Mouse (Mus musculus) fibroblast of lung, adult 2 months (primary cell): ENCODE results near the gene Atxn1.

Experiments used
- DNase-seq: peaks from one replicate; pipeline ENCODE4 v3.0.0-alpha.2; 2011; ENCODE audit warnings: low read depth

Gene Atxn1

DNA sequence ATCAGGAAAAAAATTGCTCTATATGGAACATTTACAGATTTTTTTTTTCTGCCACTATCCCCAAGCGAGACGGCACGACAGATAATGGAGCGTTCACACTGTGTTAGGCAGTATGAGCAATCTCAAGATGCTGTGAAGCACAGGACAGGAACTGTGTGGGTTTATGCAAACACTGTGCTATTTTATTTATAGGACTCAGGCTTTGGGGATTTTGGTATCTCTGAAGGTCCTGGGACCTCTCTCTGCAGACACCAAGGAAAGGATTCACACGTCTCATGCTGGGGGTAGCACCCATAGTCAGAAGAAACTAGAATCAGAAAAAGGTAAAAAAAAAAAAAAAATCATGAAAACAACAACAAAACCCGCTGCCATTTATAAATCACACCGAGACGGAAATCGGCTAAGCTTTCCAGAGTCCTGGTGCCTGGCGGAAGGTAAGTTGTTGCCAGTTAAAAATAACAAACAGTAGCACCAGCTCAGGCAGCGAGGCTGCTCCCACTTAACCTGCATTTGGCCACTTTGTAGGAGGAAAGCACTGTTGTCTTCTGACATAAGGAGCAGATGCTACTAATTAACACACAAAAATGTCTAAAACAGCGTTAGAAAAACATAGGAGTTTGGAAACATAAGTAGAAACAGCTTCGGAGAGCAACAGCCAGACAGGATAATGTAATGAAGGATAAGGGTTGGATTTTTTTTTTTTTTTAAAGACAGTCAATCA, 102.8 kb downstream of the Atxn1 start:
- DNase-seq = no peak

DNA sequence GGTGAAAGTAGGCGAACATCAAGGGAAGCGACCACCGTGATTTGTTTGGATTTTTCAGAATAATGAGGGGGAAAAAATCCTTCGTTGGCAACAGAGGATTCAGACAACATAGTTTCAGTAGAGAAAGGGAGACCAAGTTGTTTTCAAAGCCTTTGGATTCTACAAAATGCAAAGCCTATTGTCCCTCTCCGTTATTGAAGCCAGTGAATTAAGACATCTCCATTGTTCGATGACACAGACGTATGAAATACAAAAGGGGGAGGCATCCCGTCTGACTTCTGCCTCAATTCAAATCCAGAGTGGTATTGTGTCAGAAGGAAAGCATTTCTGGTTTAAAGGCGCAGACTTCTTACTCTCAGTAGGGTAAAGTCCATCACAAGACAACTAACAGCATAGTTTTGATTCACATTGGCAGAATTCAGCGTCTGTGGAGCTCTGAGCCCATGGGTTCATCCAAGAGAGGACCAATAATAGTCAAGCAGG, 103.7 kb downstream of the Atxn1 start:
- DNase-seq = no peak

- DNase-seq = no peak
These were observed 105.6 kb downstream of the Atxn1 start for GRCm38 (mm10) chr13:45859081-45859709.

DNA sequence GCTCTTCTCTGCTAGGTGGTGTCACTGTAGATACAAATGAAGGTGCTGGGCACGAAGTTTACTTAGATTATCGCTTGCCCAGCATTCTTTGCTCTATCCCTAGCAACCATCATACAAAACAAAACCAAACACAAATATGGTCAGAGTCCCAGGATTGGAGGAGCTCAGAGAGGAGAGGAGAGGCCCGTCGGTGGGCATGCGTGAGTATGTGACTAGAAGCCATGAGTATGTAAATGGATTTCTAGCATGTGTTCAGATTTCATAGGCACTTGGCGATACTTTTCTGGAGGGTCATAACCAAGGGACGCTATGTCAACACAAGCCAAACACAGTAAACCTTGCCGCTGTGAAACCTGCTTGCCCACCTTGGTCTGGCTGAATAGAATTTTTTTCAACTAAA, 107.4 kb downstream of the Atxn1 start:
- no peak for DNase-seq

- DNase-seq = no peak
These were observed 110.3 kb downstream of the Atxn1 start for GRCm38 (mm10) chr13:45854531-45854930.

DNA sequence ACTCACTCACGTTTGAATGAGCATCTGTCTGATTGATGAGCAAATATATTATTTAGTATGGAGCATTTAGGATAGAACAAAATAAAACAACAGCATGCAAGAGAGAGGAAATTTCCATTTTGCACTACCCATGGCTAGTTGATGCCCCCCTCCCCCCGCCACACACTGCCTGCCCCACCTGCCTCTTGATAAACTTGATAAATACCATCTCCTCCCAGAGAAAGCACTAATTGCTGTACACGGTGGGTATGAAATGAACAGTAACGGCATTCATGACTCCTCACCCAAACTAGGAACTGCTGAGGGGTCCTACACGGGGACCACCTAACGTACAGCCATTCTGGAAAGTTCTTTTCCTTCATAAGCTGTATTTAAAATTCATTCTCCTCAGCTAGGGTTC, 111.1 kb downstream of the Atxn1 start:
- no peak for DNase-seq

GRCm38 (mm10) chr13:45852288-45852687, 112.5 kb downstream of the Atxn1 start:
- no peak for DNase-seq

DNA sequence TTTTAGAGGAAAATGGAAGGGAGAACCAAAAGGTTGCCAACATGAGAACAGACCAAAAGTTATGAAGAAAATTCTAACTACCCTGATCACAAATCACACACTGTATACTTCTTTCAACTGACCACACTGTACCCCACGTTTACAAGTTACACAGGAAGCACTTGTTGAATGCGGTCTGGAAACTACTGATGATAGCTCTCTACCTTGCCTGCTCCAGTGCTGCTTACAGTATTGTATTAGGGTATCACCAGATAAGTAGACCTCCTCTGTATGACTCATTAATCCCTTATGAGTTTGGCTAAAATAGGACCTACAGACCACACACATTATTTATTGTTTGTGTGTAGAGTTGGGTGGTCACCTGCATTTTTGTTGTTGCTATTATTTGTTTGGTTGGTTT, 113.1 kb downstream of the Atxn1 start:
- DNase-seq = no peak

- DNase-seq = no peak
These were observed 113.7 kb downstream of the Atxn1 start for GRCm38 (mm10) chr13:45851156-45851555.

DNA sequence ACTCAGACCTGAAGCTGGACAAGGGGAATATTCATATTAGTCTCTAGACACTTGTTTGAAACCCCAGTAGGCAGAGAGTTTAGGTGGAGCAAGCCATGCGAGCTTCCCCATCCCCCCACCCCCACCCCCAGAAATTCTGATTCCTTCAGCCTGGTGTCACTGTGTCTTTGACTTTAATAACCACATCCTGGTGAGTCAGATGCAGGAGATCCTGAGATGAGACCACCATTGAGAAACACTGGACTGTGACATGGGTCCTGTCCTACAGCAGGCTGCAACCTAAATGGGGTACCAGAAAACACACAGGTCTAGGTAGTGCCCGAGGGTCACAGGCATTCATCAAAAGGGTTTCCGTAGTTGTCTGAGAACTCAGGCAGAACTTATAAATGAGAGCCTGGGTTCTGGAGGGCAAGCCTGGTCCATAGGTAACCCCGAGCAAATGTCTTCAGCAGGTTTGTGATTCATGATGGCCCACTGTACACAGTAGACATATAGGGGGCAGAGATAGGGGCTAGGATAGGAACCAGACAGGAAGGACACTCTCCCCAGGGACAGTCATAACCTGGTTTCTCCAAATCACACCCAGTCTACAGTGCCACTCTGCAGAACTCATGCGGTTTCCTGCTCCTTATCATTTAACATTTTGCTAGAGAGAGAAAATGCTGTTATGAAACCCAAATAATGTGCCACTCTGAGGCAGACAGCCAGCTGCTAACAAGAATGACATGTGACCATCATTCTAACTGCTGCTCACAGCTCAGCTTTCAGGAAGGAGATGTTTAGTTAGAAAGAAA, 114.4 kb downstream of the Atxn1 start:
- DNase-seq = no peak

GRCm38 (mm10) chr13:45849145-45850023, 115.4 kb downstream of the Atxn1 start:
- DNase-seq = no peak

DNA sequence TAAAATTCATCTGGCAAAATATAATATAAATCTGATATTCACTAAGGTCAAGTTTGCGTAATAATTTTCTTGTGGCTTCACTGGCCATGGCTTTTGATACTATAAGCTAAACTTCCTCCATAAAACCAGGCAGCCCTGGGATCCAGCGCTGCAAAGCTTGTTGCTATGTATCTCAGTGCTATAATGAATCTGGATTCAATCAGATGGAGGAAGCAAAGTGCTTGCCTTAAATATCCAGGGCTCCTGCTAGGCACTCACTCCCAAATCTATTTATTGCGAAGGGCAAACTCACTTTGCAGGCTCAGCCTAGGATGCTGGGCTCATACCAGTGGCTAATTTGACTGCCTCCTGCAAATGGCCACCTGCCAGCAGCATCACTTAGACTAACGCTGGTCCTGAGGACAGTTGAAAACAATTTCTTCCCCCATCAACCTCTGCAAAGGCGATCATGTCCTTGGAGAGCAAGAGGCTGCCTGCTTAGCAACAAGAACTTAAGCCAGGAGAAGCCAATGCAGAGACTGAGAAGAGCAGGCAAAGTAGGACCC, 122.2 kb downstream of the Atxn1 start:
- no peak for DNase-seq

DNA sequence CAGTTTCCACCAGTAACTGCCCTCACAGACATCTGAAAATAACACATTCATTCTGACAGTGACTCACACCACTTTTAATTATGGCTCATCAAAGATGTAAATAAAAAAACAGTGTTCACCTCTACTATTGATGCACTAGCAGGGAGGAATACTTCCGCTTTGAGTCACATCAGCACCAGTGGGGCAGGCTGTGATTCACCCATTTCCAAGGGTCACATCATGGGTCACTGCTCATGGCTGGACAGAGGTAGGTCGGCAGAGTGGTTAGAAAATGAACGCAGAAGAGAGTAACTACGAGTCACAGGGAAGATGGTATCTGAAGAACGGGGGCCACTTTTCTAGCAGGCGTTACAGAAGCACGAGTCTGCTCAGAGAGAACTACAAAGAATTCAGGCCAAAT, 124.9 kb downstream of the Atxn1 start:
- DNase-seq = no peak

GRCm38 (mm10) chr13:45837609-45838220, 127.1 kb downstream of the Atxn1 start:
- peak; percentile 69 for DNase-seq

DNA sequence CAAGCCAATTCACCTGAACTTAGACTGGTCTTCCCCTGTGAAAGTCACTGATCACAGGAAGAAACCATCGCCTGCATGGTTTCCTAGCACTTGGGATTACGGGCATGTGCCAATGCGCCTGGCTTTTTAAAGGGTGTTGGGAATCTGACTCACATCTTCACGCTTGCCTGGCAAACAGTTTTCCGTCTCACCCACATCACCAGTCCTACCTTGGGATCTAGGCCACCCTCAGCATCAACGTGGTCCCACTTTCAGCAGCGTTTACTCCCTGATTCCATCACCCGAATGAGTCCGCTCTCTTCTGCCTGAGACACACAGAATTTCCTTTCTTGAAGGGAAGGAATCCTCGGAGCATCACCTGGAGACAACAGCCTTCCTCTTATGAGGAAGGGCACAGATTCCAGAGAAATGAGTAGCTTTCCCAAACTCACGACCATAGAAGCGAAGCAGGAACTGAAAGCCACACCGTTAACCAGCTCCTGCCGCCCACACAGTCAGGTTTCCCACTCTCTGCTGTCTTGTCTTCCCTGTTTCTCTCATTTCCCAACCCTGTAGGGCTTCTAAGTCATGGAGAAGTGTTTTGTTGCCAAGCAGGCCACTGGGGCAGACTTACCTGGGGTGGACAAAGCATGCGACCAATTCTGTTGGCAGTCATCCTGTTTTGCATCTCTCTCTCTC, 128.3 kb downstream of the Atxn1 start:
- no peak for DNase-seq

- no peak for DNase-seq
These were observed 130.5 kb downstream of the Atxn1 start for GRCm38 (mm10) chr13:45834300-45834699.

DNA sequence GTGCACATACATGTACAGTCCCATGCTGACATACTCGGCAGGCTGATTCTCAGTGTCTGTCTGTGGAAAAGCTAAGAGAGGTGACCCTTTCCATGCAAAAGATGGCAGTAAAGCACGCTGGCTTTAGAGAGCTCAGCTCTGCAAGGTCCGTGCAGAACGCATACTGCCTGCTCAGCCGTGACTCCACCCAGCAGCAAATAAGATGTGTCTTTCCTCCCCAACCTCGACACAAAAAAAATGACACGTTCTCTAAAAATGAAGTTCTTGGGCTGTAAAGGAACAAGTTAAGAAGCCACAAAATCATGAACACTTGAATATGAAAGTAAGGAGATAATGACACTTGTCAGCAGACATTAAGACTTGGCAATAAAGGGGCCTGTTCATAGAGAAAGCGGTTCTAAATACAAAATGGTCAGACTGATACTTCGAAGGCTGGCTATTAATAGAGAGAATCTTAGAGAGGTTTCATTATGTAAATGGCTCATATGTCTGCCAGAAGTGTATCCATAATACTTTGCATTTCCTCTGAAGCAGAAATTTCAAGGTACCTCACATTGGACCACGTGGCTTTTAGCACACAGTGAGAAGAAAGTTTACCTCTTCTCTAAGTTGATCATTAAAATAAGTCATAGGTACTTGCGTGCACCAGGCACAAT, 132.0 kb downstream of the Atxn1 start:
- DNase-seq = no peak

DNA sequence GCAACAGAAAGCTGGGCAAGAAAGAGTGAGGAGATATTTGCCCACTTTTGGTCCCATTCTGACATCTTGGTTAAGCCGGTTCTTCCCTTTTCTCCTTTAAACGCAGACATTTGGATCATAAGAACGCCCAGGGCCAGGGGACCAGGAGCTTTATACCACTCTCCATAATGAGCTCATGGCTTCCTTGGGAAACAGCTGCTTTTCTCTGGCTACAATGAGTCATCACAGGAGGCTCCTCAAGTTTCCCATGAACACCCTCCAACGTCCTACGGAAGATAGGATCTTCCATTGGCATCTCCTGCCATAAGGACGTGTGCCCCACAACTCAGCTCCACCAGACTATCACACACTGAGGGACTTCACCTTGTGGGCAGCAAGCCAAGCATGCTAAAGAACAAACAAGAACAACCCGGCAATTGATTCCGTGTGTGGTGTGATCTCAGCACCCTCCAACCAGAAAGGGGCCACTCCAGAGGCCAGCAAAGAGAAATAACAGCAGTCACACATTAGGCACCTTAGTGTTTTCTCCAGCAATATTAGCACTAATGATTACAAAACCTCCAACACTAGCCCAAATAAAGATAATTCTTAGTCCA, 135.4 kb downstream of the Atxn1 start:
- DNase-seq = no peak

- DNase-seq = no peak
These were observed 136.8 kb downstream of the Atxn1 start for GRCm38 (mm10) chr13:45828035-45828434.

DNA sequence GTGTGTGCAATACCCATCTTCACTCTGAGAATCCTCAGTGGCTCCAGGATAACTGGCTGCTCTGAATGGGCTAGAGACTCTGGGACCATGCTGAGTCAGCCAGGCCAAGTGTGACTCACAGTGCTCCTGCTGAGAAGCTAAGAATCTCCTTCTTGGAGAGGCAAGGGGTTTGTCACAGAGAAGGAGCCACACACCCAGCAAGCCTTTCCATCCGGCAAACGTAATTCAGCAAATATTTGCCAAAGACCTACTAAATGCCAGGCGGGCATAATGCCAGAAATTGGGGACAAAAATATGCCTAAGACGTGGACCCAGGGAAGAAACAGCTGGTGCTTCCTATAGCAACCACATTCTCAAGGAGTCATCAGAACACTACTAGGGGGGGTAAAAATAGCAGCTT, 137.2 kb downstream of the Atxn1 start:
- DNase-seq = peak; percentile 79
